Mouse (Mus musculus): ENCODE measurements around the gene Trip12. TPM values are rescaled to one million over a fixed set of nuclear protein-coding genes. Genes with fewer than 3 reads are reported as not detected.

The Trip12 gene
- total RNA-seq, 2 experiments from 2014 or later, result 112 to 189 TPM

GRCm38 (mm10) chr1:84860360-84861254, 20.3 kb upstream of the Trip12 start:
- ATAC-seq (replicated peaks; ENCODE audit: poor library complexity), result peak; percentile 85

GRCm38 (mm10) chr1:84859597-84859996, 19.3 kb upstream of the Trip12 start:
- no peak for ATAC-seq (replicated peaks; ENCODE audit: poor library complexity)

- no peak for ATAC-seq (replicated peaks; ENCODE audit: poor library complexity)
Observed at GRCm38 (mm10) chr1:84855756-84856155, 15.4 kb upstream of the Trip12 start.

DNA sequence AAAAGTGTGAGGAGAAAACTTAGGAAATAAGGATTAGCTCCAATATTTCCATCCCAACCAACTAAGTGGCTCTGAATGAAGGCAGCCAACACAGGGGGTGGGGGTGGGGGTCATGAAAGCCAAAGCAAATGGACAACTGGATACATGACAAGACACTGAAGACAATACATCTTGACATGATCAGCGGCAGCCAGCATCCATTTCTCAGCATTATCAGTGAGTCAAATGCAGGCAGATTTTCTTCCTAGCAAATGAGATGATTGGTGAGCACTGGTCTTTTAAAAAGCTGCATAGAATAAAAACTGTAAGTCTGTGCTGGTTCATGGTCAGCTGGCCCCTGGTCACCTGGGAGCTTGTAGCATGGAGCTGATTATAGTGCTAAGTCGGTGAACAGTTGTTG, 14.7 kb upstream of the Trip12 start:
- no peak for ATAC-seq (replicated peaks; ENCODE audit: poor library complexity)

DNA sequence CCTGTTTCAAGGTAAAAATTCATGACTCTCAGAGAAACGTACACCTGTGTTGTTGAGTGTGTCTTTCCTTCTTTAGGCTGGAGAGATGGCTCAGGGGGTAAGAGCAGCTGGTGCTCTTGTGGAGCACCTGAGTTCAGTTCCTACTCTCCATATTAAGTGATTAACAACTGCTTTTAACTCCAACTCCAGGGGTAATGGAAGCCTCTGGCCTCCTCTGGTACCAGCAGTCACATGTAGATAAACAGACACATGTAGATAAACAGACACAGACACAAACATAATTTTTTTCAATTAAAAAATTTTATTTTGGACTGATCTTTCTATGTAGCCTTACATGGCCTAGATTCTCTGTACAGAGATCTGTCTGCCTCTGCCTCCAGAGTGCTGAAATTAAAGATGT, 13.4 kb upstream of the Trip12 start:
- peak; percentile 44 for ATAC-seq (replicated peaks; ENCODE audit: poor library complexity)

GRCm38 (mm10) chr1:84851512-84852235, 11.4 kb upstream of the Trip12 start:
- peak; percentile 45 for ATAC-seq (replicated peaks; ENCODE audit: poor library complexity)

GRCm38 (mm10) chr1:84850471-84850870, 10.2 kb upstream of the Trip12 start:
- ATAC-seq (replicated peaks; ENCODE audit: poor library complexity), result no peak

- peak; percentile 53; the same call in 1 of the 2 replicates for ATAC-seq (replicated peaks; ENCODE audit: poor library complexity)
Observed at GRCm38 (mm10) chr1:84849804-84850203, 9.5 kb upstream of the Trip12 start.

GRCm38 (mm10) chr1:84848801-84849455, 8.6 kb upstream of the Trip12 start:
- ATAC-seq (replicated peaks; ENCODE audit: poor library complexity), result no peak

DNA sequence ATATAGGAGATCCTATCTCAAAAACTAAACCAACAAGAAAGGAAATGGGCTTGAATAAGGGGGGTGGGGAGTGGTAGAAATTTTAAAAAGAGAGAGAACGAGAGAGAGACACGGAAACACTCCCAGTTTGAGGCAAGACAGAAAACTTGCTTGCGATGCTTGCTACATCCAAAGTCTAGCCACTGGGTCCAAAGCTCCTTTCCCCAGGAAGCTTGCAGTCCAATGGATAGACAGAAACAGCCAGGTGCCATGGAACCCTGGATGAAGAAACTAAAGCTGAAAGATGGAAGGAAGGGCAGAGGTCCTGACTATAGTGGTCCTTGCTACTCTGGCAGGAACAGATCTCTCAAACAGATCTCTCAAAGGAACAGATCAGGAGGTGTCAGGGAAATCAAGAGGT, 8.0 kb upstream of the Trip12 start:
- no peak for ATAC-seq (replicated peaks; ENCODE audit: poor library complexity)

- no peak for ATAC-seq (replicated peaks; ENCODE audit: poor library complexity)
Observed at GRCm38 (mm10) chr1:84847698-84848097, 7.4 kb upstream of the Trip12 start.

DNA sequence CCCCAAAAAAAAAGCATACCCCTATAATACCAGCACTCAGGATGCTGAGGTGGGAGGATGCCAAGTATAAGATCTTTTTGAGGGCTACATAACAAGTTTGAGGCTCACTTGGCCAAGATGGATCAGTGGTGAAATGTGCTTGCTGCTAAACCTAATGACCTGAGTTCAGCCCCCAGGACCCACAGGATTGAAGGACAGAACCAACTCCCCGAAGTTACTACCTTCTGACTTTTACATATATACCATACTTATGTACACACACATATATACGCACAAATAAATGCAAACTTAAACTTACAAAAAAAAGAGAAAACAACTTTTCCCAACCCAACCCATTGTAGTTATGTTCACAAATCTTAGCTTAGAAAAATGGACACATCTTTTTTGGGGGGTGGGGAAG, 3.0 kb upstream of the Trip12 start:
- ATAC-seq (replicated peaks; ENCODE audit: poor library complexity), result no peak

DNA sequence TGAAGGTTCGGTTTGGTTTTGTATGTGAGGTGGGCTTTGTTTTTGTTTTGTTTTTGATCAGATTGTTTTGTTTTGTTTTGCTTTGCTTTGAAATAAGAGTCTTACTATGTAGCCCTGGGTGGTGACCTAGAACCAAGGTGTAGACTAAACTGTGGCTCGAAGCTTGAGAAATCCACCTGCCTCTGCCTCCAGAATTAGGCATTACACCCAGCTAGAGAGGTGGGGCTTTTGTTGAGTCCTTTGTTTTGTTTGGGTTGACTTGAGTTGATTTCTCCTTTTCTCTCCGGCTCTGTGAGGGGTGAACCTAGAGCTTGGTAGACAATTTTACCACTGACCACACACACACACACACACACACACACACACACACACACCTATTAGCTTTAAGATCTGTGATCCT, 745 bp upstream of the Trip12 start:
- ATAC-seq (replicated peaks; ENCODE audit: poor library complexity), result no peak

DNA sequence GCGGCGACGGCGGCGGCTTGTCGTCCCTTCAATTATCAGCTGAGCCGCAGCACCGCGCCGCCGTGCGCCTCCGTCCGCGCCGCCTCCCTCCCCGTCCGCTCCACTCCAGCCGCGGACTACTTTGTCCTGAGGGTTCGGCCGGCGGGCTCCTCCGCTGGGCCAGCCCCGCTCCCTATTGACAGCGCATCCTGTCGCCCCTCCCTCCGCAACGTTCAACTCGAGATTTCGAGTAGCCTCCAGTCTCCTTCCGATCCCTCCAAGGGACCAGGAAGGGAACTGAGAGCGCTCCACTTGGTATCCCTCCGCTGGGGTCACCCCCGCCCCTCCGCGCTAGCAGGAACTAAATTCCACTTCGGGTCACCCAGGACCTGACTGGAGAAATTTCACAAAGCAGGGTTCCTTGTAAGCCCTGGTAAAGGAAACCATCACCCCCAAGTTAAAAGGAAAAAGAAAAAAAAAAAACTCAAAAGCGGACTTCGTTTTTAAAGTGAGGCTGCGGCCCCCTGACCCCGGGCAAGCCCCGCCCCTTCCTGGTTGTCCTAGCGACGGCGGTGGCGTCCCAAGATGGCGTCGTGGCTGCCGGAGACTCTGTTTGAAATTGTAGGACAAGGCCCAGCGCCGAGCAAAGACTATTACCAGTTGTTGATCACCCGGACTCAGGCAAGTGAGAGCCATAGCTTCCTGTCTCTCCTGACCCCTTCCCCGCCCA, 853 bp downstream of the Trip12 start, which contains the start of gene Fbxo36:
TSS of gene Fbxo36 (plus strand) at position 533 of the 709 bp plus-strand sequence.
- peak; percentile 82 for ATAC-seq (replicated peaks; ENCODE audit: poor library complexity)

GRCm38 (mm10) chr1:84838621-84839151, 1.6 kb downstream of the Trip12 start:
- peak; percentile 16 for ATAC-seq (replicated peaks; ENCODE audit: poor library complexity)

GRCm38 (mm10) chr1:84838156-84838555, 2.2 kb downstream of the Trip12 start:
- 0 out of 2 replicates have a peak, but pooled peaks have one; percentile 1 for ATAC-seq (replicated peaks; ENCODE audit: poor library complexity)

GRCm38 (mm10) chr1:84837523-84838145, 2.7 kb downstream of the Trip12 start:
- ATAC-seq (replicated peaks; ENCODE audit: poor library complexity), result no peak

- ATAC-seq (replicated peaks; ENCODE audit: poor library complexity), result no peak
Observed at GRCm38 (mm10) chr1:84825091-84825490, 15.2 kb downstream of the Trip12 start.

GRCm38 (mm10) chr1:84817596-84817995, 22.7 kb downstream of the Trip12 start:
- no peak for ATAC-seq (replicated peaks; ENCODE audit: poor library complexity)

- ATAC-seq (replicated peaks; ENCODE audit: poor library complexity), result no peak
Observed at GRCm38 (mm10) chr1:84803788-84804187, 36.5 kb downstream of the Trip12 start.
